Mouse (Mus musculus) heart, postnatal 0 days (tissue): ENCODE results near the gene Jaml. TPM values are rescaled to one million over a fixed set of nuclear protein-coding genes. Genes with fewer than 3 reads are reported as not detected.

Source experiments
- ATAC-seq: fragments of 200-750 bp; cut with Nextera tagmentation; 2 replicates; pipeline ENCODE4 v1.8.0; 2017; ENCODE audit warnings: low read depth, moderate number of reproducible peaks, moderate library complexity; ENCODE audit not compliant: insufficient read depth
- DNase-seq: peaks from one replicate; pipeline ENCODE4 v3.0.0-alpha.2; 2016; ENCODE audit warnings: low spot score
- H3K27ac ChIP-seq: fragments of 300-500 bp; sonication (generic); 2 replicates; pipeline ENCODE4 v1.5.1; 2014; ENCODE audit warnings: low read depth, mild to moderate bottlenecking
- H3K27me3 ChIP-seq: fragments of 300-500 bp; sonication (generic); 2 replicates; pipeline ENCODE4 v1.6.1; 2014; ENCODE audit warnings: low read length, mixed read lengths; ENCODE audit not compliant: control insufficient read depth, insufficient read depth
- H3K36me3 ChIP-seq: fragments of 300-500 bp; sonication (generic); replicated peaks from 2 replicates; pipeline ENCODE4 v1.6.1; 2014; ENCODE audit warnings: low read length, mixed read lengths; ENCODE audit not compliant: control insufficient read depth, insufficient read depth
- H3K4me1 ChIP-seq: fragments of 300-500 bp; sonication (generic); 2 replicates; pipeline ENCODE4 v1.6.1; 2014; ENCODE audit warnings: antibody characterized with exemption; ENCODE audit not compliant: control insufficient read depth, insufficient read depth
- H3K4me2 ChIP-seq: fragments of 300-500 bp; sonication (generic); 2 replicates; pipeline ENCODE4 v1.6.1; 2014; ENCODE audit warnings: low read depth, mild to moderate bottlenecking, low read length, moderate library complexity
- H3K4me3 ChIP-seq: fragments of 300-500 bp; sonication (generic); 2 replicates; pipeline ENCODE4 v1.5.1; 2014; ENCODE audit warnings: low read depth, low read length
- H3K9ac ChIP-seq: fragments of 300-500 bp; sonication (generic); replicated peaks from 2 replicates; pipeline ENCODE4 v1.6.1; 2014; ENCODE audit warnings: low read depth, low read length, mixed read lengths
- H3K9me3 ChIP-seq: fragments of 300-500 bp; sonication (generic); replicated peaks from 2 replicates; pipeline ENCODE4 v1.6.1; 2016; ENCODE audit warnings: low read length; ENCODE audit not compliant: control insufficient read depth
- CTCF ChIP-seq: IDR thresholded peaks from 2 replicates; pipeline ENCODE4 v1.5.1; 2016; ENCODE audit warnings: antibody characterized with exemption, control low read depth, low read depth
- EP300 ChIP-seq: IDR thresholded peaks from 2 replicates; pipeline ENCODE4 v1.6.1; 2016; ENCODE audit warnings: antibody characterized with exemption, low read depth
- WGBS: fragments of 180-500 bp; shearing (Covaris S2); extraction: QIAGEN DNeasy Blood & Tissue Kit; methylation state at CpG from one replicate; pipeline ENCODE4 v1.1.7; 2014; 5-methylcytosine and 5-hydroxymethylcytosine counted together
- polyA plus RNA-seq: library from polyadenylated mRNA; unstranded; fragments of >200 nt; fragmentation: Nextera tagmentation; extraction: Ambion mirVana; gene quantifications from 2 replicates; pipeline ENCODE4 v1.2.1, GENCODE M21; 2015
- total RNA-seq: library from RNA; depleted of rRNA; stranded (reverse); fragments of >200 nt; gene quantifications from 2 replicates; pipeline ENCODE4 v1.2.3, GENCODE M21; 2014; ENCODE audit warnings: low replicate concordance

Gene Jaml
- total and polyA plus RNA-seq, 2 experiments from 2014 or later = 0.08 TPM; not detected in 1

DNA sequence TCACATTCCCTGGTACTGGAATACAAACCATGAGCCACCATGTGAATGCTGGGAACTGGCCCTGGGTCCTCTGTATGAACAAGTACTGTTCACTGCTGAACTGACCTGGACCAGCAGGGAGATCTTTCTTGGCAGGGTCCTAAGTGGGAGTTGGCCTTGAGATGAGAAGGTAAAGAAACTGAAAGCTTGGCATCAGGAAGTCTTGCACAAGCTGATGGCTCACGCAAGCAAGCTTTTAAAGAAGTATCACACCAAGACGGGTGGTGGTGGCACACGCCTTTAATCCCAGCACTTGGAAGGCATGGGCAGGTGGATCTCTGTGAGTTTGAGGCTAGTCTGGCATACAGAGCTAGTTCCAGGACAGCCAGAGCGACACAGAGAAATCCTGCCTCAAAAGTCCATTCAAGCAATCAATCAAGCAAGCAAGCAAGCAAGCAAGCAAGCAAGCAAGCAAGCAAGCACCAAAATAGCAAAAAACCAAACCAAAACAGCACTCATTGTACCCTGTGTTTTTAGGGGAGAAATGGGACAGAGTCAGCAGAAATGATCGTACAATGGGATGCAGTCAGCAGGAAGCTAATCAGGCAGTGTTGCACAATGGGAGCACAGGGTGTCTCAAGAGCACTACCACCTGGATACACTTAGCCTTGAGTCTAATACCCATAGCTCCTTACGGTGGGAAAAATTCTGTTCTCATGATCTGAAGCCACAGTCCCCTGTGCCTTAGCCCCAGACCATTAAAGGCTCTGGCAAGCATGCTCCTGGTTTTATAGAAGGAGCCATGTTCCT is 16.4 kb downstream of the Jaml start:
- TF ChIP-seq EP300 (no peak), CTCF (no peak)
- Histone ChIP-seq H3K36me3 (no peaks in the 10 kb centered on the region), H3K4me2 (no peak overlapping the region), H3K27ac (no peak overlapping the region), H3K9me3 (no peaks in the 10 kb centered on the region), H3K27me3 (no peaks in the 10 kb centered on the region), H3K4me1 (no peaks in the 10 kb centered on the region; the same call in 1 of the 2 replicates), H3K9ac (no peak overlapping the region), H3K4me3 (no peak overlapping the region)
- WGBS = 67% methylated on average over 6 of the region's 6 CpGs
- no peak for DNase-seq
- no peak for ATAC-seq

DNA sequence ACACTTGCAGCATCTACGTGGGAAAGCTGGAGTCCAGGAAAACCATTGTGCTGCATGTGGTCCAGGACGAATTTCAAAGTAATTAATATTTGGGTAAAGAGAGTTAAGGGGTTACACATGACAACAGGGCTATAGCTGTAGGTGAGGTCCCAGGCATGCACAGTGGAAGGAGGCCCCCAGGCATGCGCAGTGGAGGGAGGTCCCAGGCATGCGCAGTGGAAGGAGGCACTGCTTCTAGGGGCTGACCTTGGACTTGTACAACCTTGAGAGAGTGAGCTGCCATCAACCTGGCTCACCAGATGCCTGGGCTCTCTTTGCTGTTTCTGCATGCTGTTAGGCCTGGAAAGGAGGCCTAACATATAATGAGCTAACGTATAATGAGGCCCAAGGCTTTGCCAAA is 18.9 kb downstream of the Jaml start:
- Histone ChIP-seq H3K27ac (no peak overlapping the region), H3K4me3 (no peak overlapping the region), H3K9me3 (no peaks in the 10 kb centered on the region), H3K4me1 (no peaks in the 10 kb centered on the region), H3K36me3 (no peaks in the 10 kb centered on the region), H3K9ac (no peak overlapping the region), H3K4me2 (no peak overlapping the region), H3K27me3 (no peaks in the 10 kb centered on the region)
- DNase-seq (no peak), ATAC-seq (no peak)
- TF ChIP-seq EP300 (no peak), CTCF (no peak)
- WGBS = 72% methylated on average over 5 of the region's 5 CpGs

DNA sequence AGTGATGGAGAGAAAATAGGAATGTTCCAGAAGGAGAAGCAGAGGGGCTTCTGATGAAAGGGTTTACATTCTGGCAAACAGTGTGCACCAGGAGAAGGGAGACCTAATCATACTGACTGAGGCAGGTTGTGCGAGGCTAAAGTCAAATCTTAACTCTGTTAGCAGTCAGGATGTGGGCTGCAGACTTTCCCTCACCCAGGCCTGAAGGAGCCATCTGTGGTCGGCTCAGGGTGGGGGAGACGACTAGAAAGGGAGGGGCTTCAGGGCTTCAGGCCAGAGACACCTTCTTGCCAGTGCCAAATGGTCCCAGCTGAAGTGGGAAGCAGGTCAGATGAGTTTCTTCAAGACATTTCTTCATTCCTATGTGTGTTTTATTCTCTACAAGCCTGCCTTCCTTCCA is 19.4 kb downstream of the Jaml start:
- H3K4me3 ChIP-seq = no peak overlapping the region
- no peak for TF ChIP-seq EP300
- TF ChIP-seq CTCF = no peak
- H3K36me3 ChIP-seq = no peaks in the 10 kb centered on the region
- H3K4me1 ChIP-seq = peaks cover 3% of the 10 kb centered on the region; the same call in 1 of the 2 replicates
- ATAC-seq (no peak), DNase-seq (no peak)
- H3K27me3 ChIP-seq = no peaks in the 10 kb centered on the region
- H3K27ac ChIP-seq = no peak overlapping the region
- H3K4me2 ChIP-seq = no peak overlapping the region
- WGBS = 26% methylated on average over 3 of the region's 3 CpGs
- no peak overlapping the region for H3K9ac ChIP-seq
- no peaks in the 10 kb centered on the region for H3K9me3 ChIP-seq

DNA sequence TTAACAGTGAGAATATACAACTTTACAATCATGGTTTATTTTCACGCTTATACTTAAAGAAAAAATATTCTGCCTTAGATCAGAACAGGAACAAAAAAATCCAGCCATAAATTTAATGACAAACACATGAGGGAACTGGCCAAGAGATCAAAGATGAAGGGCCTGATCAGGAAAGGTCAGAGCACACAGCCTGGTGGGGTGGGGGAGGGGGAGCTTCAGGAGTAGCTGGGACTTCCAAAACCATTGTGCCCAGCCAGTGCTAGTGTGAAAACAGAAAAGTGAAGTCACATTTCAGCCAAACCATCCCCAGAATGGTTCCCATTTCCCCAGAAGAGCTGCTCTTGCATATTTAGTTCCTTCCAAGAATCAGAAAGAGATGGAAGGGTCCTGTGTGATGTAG is 23.5 kb downstream of the Jaml start:
- Histone ChIP-seq H3K36me3 (no peaks in the 10 kb centered on the region), H3K4me1 (peaks cover 3% of the 10 kb centered on the region; the same call in 1 of the 2 replicates), H3K4me3 (no peak overlapping the region), H3K9ac (no peak overlapping the region), H3K9me3 (no peaks in the 10 kb centered on the region), H3K4me2 (no peak overlapping the region), H3K27me3 (no peaks in the 10 kb centered on the region), H3K27ac (no peak overlapping the region)
- TF ChIP-seq CTCF (no peak), EP300 (no peak)
- 91% methylated on average over 1 of the region's 1 CpGs for WGBS
- ATAC-seq (no peak), DNase-seq (no peak)

DNA sequence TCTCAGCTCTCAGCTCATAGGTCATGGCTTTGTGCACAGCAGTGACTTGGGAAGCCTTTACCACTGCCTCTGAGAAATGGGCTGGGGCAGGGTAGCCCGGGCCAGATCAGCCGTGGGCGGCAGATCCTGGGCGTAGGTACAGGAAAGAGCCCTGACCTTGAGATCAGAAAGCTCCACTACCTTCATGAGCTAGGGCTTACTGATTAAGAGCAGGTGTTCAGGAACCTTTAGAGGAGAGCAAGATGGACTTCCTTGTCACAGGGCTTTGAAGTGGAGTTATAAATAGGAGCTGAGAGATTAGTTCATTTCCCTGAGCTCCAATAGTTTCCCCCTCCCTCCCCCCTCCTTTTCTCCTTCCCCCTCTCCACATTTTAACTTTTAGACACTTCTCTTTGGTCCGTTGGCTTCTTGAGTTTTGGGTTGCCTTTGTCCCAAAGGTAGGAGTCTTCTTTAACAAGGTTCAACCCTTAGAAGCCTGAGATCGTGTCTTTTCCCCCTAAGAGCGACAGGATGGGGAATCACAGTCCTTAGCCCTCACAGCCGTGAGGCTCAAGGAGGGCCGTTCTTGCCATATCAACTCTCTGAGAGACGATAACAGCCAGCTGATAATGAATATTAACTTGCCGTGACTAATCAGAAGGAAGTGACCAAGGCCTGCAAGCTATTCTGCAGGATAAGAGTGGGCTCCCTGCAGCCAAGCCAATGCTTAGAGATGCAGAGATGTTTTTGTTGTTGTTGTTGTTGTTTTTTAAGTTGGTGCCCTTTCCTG is 24.4 kb downstream of the Jaml start:
- no peak overlapping the region for H3K4me2 ChIP-seq
- H3K9ac ChIP-seq = no peak overlapping the region
- WGBS = 20% methylated on average over 11 of the region's 11 CpGs
- H3K27me3 ChIP-seq = no peaks in the 10 kb centered on the region
- DNase-seq (no peak), ATAC-seq (no peak)
- no peaks in the 10 kb centered on the region for H3K36me3 ChIP-seq
- no peak overlapping the region for H3K4me3 ChIP-seq
- H3K9me3 ChIP-seq = no peaks in the 10 kb centered on the region
- TF ChIP-seq CTCF (no peak), EP300 (no peak)
- no peak overlapping the region for H3K27ac ChIP-seq
- H3K4me1 ChIP-seq = peaks cover 3% of the 10 kb centered on the region; the same call in 1 of the 2 replicates
